Mouse (Mus musculus): ENCODE measurements around the gene Camta1. TPM values are rescaled to one million over a fixed set of nuclear protein-coding genes. Genes with fewer than 3 reads are reported as not detected.

Camta1 gene
- polyA plus RNA-seq, 1 experiment from 2014 or later, result 25.3 TPM

DNA sequence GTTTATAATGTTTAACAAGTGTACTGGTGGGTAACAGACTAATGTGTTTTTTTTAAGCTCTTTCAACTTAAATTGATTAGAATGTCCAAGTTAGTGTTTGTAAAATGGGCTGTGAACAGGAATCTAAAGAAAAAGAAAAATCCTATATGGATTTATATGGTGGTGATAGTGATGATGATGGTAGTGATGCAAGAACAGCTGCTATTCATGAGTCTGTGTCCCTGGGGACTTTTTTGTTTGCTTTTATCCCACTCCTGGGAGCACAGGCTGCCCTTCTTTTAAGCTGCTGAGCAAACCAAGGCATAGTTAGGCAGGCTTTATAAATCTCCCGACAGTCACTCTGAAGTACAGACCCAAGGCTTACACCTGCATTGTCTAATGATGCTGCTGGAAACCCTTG lies 928.2 kb downstream of the Camta1 start:
- H3K4me2 ChIP-seq (ENCODE audit: low read depth, low read length), result no peak overlapping the region
- H3K9ac ChIP-seq (ENCODE audit: low read depth, low read length), result no peak overlapping the region
- no peak overlapping the region for H3K27ac ChIP-seq (ENCODE audit: low read length)
- H3K4me1 ChIP-seq (ENCODE audit: control insufficient read depth, low read depth, low read length), result no peaks in the 10 kb centered on the region
- no peaks in the 10 kb centered on the region for H3K27me3 ChIP-seq (ENCODE audit: control insufficient read depth, insufficient read depth, low read depth, low read length)
- no peaks in the 10 kb centered on the region for H3K36me3 ChIP-seq (ENCODE audit: control insufficient read depth, insufficient read depth)
- no peak overlapping the region for H3K4me3 ChIP-seq (ENCODE audit: low read depth, low read length)
- WGBS (ENCODE audit: insufficient replicate concordance), result 69% methylated on average over 1 of the region's 1 CpGs
- no peaks in the 10 kb centered on the region for H3K9me3 ChIP-seq (replicated peaks; ENCODE audit: control insufficient read depth, low read length)
- no peak for ATAC-seq (ENCODE audit: low read depth)

DNA sequence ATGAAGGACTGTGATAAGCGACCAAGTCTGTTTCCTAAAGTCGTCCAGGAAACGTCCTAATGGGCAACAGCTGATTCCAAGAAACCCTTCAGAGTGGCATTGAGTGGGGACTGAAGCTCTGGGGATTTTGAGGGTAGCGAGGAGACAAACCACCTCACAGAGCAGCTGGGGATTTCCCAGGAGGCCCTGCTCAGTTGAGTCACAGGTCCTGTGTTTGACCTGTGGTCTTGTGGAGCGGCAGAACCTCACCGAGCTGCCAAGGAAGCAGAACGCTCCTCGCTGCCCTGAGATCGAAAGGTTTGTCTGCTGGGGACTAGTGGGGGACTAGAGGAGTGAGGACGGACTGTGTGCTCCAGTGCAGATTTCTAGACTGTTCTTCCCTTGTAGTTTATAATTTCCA lies 933.9 kb downstream of the Camta1 start:
- Histone ChIP-seq H3K4me1 (ENCODE audit: control insufficient read depth, low read depth, low read length) (no peaks in the 10 kb centered on the region), H3K27ac (ENCODE audit: low read length) (no peak overlapping the region), H3K4me2 (ENCODE audit: low read depth, low read length) (no peak overlapping the region), H3K4me3 (ENCODE audit: low read depth, low read length) (no peak overlapping the region), H3K9me3 (replicated peaks; ENCODE audit: control insufficient read depth, low read length) (no peaks in the 10 kb centered on the region), H3K9ac (ENCODE audit: low read depth, low read length) (no peak overlapping the region), H3K27me3 (ENCODE audit: control insufficient read depth, insufficient read depth, low read depth, low read length) (no peaks in the 10 kb centered on the region), H3K36me3 (ENCODE audit: control insufficient read depth, insufficient read depth) (no peaks in the 10 kb centered on the region)
- no peak for ATAC-seq (ENCODE audit: low read depth)
- WGBS (ENCODE audit: insufficient replicate concordance), result 23% methylated on average over 10 of the region's 10 CpGs

DNA sequence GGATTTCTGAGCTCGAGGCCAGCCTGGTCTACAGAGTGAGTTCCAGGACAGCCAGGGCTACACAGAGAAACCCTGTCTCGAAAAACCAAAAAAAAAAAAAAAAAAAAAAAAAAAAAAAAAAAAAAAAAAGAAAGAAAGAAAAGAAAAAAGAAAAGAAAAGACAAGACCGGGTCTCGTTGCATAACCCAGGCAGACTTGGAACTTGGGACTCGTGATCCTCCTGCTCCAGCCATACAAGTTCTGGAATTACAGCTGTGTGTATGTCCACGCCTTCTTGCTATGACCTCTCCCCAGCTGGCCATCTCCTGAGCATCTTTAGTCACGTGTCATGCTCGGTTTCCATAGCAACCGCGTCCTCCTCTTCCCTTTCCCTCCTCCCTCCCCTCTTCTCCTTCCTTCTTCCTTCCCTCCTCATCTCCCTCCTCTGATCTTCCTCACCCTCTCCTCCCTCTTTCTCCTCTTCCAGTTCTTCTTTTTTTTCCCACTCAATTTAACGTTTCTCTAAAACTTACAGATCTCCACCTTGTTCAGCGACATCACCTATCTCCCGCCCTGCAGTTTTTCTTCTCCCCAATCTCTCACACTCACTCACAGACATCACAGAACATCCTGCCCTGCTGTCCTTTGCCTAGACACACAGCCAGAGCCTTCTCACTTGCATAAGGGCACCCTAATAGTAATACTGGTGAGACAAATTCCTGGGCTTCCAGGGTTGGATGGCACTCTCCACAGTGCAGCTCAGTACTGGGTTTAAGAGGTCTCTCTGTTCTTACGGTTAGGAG lies 934.6 kb downstream of the Camta1 start:
- Histone ChIP-seq H3K9ac (ENCODE audit: low read depth, low read length) (no peak overlapping the region), H3K4me2 (ENCODE audit: low read depth, low read length) (no peak overlapping the region), H3K36me3 (ENCODE audit: control insufficient read depth, insufficient read depth) (no peaks in the 10 kb centered on the region), H3K9me3 (replicated peaks; ENCODE audit: control insufficient read depth, low read length) (no peaks in the 10 kb centered on the region), H3K27me3 (ENCODE audit: control insufficient read depth, insufficient read depth, low read depth, low read length) (no peaks in the 10 kb centered on the region), H3K27ac (ENCODE audit: low read length) (no peak overlapping the region), H3K4me3 (ENCODE audit: low read depth, low read length) (no peak overlapping the region), H3K4me1 (ENCODE audit: control insufficient read depth, low read depth, low read length) (no peaks in the 10 kb centered on the region)
- ATAC-seq (ENCODE audit: low read depth), result no peak
- 43% methylated on average over 13 of the region's 14 CpGs for WGBS (ENCODE audit: insufficient replicate concordance)

- Histone ChIP-seq H3K9me3 (replicated peaks; ENCODE audit: control insufficient read depth, low read length) (no peaks in the 10 kb centered on the region), H3K9ac (ENCODE audit: low read depth, low read length) (no peak overlapping the region), H3K36me3 (ENCODE audit: control insufficient read depth, insufficient read depth) (no peaks in the 10 kb centered on the region), H3K27me3 (ENCODE audit: control insufficient read depth, insufficient read depth, low read depth, low read length) (no peaks in the 10 kb centered on the region), H3K4me3 (ENCODE audit: low read depth, low read length) (no peak overlapping the region), H3K4me1 (ENCODE audit: control insufficient read depth, low read depth, low read length) (no peaks in the 10 kb centered on the region), H3K27ac (ENCODE audit: low read length) (no peak overlapping the region), H3K4me2 (ENCODE audit: low read depth, low read length) (no peak overlapping the region)
- WGBS (ENCODE audit: insufficient replicate concordance), result 45% methylated on average over 5 of the region's 5 CpGs
- ATAC-seq (ENCODE audit: low read depth), result no peak
Observed at GRCm38 (mm10) chr4:150925923-150926322, 935.8 kb downstream of the Camta1 start.

GRCm38 (mm10) chr4:150924936-150925335 lies 936.7 kb downstream of the Camta1 start:
- H3K27me3 ChIP-seq (ENCODE audit: control insufficient read depth, insufficient read depth, low read depth, low read length), result no peaks in the 10 kb centered on the region
- no peaks in the 10 kb centered on the region for H3K36me3 ChIP-seq (ENCODE audit: control insufficient read depth, insufficient read depth)
- WGBS (ENCODE audit: insufficient replicate concordance), result 66% methylated on average over 6 of the region's 6 CpGs
- no peak overlapping the region for H3K9ac ChIP-seq (ENCODE audit: low read depth, low read length)
- H3K4me1 ChIP-seq (ENCODE audit: control insufficient read depth, low read depth, low read length), result no peaks in the 10 kb centered on the region
- no peaks in the 10 kb centered on the region for H3K9me3 ChIP-seq (replicated peaks; ENCODE audit: control insufficient read depth, low read length)
- no peak overlapping the region for H3K27ac ChIP-seq (ENCODE audit: low read length)
- H3K4me3 ChIP-seq (ENCODE audit: low read depth, low read length), result no peak overlapping the region
- H3K4me2 ChIP-seq (ENCODE audit: low read depth, low read length), result no peak overlapping the region
- no peak for ATAC-seq (ENCODE audit: low read depth)

- Histone ChIP-seq H3K4me1 (ENCODE audit: control insufficient read depth, low read depth, low read length) (no peaks in the 10 kb centered on the region), H3K27ac (ENCODE audit: low read length) (no peak overlapping the region), H3K9me3 (replicated peaks; ENCODE audit: control insufficient read depth, low read length) (no peaks in the 10 kb centered on the region), H3K4me2 (ENCODE audit: low read depth, low read length) (no peak overlapping the region; the same call in 1 of the 2 replicates), H3K27me3 (ENCODE audit: control insufficient read depth, insufficient read depth, low read depth, low read length) (no peaks in the 10 kb centered on the region), H3K4me3 (ENCODE audit: low read depth, low read length) (no peak overlapping the region), H3K36me3 (ENCODE audit: control insufficient read depth, insufficient read depth) (no peaks in the 10 kb centered on the region), H3K9ac (ENCODE audit: low read depth, low read length) (no peak overlapping the region)
- WGBS (ENCODE audit: insufficient replicate concordance), result 24% methylated on average over 13 of the region's 13 CpGs
- ATAC-seq (ENCODE audit: low read depth), result no peak
Observed at GRCm38 (mm10) chr4:150924308-150924707, 937.4 kb downstream of the Camta1 start.

DNA sequence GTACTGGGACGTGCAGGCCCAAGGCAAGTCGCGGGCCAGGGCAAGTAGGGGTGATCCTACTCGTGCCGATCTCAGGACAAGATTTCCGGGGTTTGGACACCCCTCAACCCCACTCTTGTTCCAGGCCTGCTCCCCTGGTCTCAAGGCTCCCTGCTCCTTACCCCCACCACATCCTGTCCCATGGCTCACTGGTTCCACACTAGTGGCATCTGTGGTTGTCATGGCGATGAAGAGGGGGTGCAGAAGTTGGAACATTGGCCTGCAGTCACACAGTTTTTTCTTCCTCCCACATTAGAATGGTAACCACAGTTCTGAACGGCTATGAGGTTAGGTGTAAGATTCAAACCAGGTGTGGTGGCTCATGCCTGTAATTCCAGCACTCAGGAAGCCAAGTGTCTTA lies 940.5 kb downstream of the Camta1 start:
- WGBS (ENCODE audit: insufficient replicate concordance), result 73% methylated on average over 8 of the region's 8 CpGs
- Histone ChIP-seq H3K4me2 (ENCODE audit: low read depth, low read length) (no peak overlapping the region), H3K27ac (ENCODE audit: low read length) (no peak overlapping the region), H3K36me3 (ENCODE audit: control insufficient read depth, insufficient read depth) (no peaks in the 10 kb centered on the region), H3K4me1 (ENCODE audit: control insufficient read depth, low read depth, low read length) (no peaks in the 10 kb centered on the region), H3K9ac (ENCODE audit: low read depth, low read length) (no peak overlapping the region), H3K27me3 (ENCODE audit: control insufficient read depth, insufficient read depth, low read depth, low read length) (no peaks in the 10 kb centered on the region), H3K9me3 (replicated peaks; ENCODE audit: control insufficient read depth, low read length) (no peaks in the 10 kb centered on the region), H3K4me3 (ENCODE audit: low read depth, low read length) (no peak overlapping the region)
- ATAC-seq (ENCODE audit: low read depth), result no peak

DNA sequence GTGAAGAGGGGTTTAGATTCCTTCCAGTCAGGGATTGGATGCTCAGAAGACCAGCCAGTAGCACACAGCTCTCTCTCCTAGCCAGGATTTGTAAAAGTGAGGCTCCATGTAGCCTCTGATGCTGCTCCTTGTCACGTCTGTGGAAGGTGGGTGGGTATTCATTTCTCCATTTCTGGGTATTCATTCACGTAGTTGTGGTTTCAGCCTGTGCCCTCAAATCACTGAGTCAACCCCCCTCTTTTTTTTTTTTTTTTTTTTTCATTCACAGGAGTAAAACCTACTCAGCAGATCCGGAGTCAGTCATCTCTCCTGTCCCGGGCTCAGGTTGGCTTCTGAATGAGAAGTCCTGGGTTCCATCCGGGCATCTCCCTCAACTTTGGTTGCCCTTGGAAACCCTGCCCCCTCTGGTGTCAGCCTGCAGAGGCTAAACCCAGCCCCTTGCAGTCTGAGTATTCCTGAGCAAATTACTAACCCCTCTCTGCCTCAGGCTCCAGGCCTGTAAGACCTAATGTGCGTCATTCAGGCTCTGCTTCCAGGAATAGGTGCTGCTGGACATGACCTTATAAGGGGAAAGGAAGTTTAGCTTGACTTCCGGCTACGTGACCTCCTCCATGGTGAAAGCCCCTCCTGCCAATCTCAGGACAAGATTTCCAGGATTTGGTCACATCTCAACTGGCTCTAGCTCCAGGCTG lies 944.2 kb downstream of the Camta1 start:
- no peak overlapping the region for H3K4me3 ChIP-seq (ENCODE audit: low read depth, low read length)
- WGBS (ENCODE audit: insufficient replicate concordance), result 55% methylated on average over 8 of the region's 8 CpGs
- no peaks in the 10 kb centered on the region for H3K9me3 ChIP-seq (replicated peaks; ENCODE audit: control insufficient read depth, low read length)
- no peak overlapping the region for H3K4me2 ChIP-seq (ENCODE audit: low read depth, low read length)
- H3K36me3 ChIP-seq (ENCODE audit: control insufficient read depth, insufficient read depth), result no peaks in the 10 kb centered on the region
- H3K27me3 ChIP-seq (ENCODE audit: control insufficient read depth, insufficient read depth, low read depth, low read length), result no peaks in the 10 kb centered on the region
- H3K4me1 ChIP-seq (ENCODE audit: control insufficient read depth, low read depth, low read length), result peaks cover 19% of the 10 kb centered on the region
- no peak for ATAC-seq (ENCODE audit: low read depth)
- H3K9ac ChIP-seq (ENCODE audit: low read depth, low read length), result no peak overlapping the region
- H3K27ac ChIP-seq (ENCODE audit: low read length), result no peak overlapping the region

DNA sequence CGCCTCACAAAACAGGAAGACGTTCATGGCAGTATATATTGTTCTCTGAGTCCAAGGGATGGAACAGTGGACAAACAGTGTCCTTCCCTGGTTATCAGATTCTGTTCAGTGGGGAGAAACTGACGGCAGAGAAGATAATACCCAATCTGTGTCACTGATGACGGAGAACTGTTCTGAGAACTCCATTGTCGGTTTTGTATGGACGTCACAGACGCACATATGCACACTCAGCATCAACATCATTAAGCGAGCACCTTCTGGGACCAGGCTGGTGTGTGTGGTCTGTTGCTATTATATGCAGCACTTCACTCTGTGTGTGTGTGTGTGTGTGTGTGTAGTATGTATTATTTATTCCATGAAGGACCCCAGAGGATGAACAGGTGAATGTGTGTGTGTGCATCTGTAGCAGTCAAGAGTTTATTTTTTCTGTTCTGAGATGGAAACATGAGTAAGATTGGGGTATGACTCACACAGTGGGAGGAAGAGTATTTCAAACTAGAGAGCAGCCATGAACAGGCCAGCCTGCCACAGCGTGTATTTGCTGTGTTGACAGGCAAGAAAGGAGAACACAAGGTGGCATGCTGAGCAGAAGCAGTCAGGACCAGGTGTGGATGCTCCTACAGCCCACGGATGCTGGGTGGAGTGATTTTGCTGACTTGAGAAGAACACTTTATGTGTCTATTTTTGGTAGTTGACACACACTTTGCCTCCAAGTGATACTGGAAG lies 946.3 kb downstream of the Camta1 start:
- WGBS (ENCODE audit: insufficient replicate concordance), result 43% methylated on average over 10 of the region's 10 CpGs
- H3K27me3 ChIP-seq (ENCODE audit: control insufficient read depth, insufficient read depth, low read depth, low read length), result no peaks in the 10 kb centered on the region
- no peak for ATAC-seq (ENCODE audit: low read depth)
- H3K9me3 ChIP-seq (replicated peaks; ENCODE audit: control insufficient read depth, low read length), result no peaks in the 10 kb centered on the region
- H3K9ac ChIP-seq (ENCODE audit: low read depth, low read length), result no peak overlapping the region; the same call in 1 of the 2 replicates
- peak overlapping the region; percentile 75 for H3K4me3 ChIP-seq (ENCODE audit: low read depth, low read length)
- H3K27ac ChIP-seq (ENCODE audit: low read length), result no peak overlapping the region
- peaks cover 20% of the 10 kb centered on the region for H3K4me1 ChIP-seq (ENCODE audit: control insufficient read depth, low read depth, low read length)
- no peaks in the 10 kb centered on the region for H3K36me3 ChIP-seq (ENCODE audit: control insufficient read depth, insufficient read depth)
- H3K4me2 ChIP-seq (ENCODE audit: low read depth, low read length), result peak overlapping the region; percentile 82

Measured in liver, embryonic 16.5 days (tissue).